Mouse (Mus musculus) gastrocnemius, postnatal 14 days (tissue): ENCODE data around the gene Rnf157. TPM values are rescaled to one million over a fixed set of nuclear protein-coding genes. Genes with fewer than 3 reads are reported as not detected.
"Not testable (repeated sequence)": the region's sequence is repeated elsewhere in the genome, so short reads cannot be mapped to it uniquely, and the experiment has no call there.

Experiments used
- DNase-seq: peaks from one replicate; pipeline ENCODE4 v3.0.0; 2021; ENCODE audit warnings: mixed read lengths
- intact Hi-C: fragments of 180-260 bp; cut with DNase I; formaldehyde crosslinking; loops from one replicate; pipeline ENCODE4 v1.15.1; 2025; ENCODE audit warnings: low total_unique reads
- total RNA-seq, 2 experiments: library from RNA; stranded (reverse); gene quantifications; 2 replicates each; pipeline ENCODE4 v1.2.3; 2021

Gene Rnf157
- total RNA-seq, 2 experiments from 2014 or later: 38.3 to 48.7 TPM

DNA sequence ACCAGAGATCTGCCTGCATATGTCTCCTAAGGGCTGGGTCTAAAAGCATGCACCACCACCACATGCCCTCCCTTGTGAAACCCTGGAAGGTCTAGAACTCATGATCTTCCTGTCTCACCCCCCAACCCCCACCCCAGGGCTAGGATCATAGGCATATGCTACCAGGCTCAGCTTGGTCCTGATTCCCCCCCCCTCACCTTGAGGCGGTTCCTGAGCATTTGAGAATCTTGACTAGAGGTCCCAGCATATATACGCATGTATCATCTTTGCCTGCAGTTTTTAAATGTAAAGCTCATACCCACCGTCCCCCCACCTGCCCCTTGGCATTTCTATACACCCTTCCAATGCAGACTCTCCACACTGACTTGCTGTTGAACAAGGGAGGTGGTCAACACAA, 15.9 kb downstream of the Rnf157 start:
- intact Hi-C loops: no loop called here
- DNase-seq: no peak

DNA sequence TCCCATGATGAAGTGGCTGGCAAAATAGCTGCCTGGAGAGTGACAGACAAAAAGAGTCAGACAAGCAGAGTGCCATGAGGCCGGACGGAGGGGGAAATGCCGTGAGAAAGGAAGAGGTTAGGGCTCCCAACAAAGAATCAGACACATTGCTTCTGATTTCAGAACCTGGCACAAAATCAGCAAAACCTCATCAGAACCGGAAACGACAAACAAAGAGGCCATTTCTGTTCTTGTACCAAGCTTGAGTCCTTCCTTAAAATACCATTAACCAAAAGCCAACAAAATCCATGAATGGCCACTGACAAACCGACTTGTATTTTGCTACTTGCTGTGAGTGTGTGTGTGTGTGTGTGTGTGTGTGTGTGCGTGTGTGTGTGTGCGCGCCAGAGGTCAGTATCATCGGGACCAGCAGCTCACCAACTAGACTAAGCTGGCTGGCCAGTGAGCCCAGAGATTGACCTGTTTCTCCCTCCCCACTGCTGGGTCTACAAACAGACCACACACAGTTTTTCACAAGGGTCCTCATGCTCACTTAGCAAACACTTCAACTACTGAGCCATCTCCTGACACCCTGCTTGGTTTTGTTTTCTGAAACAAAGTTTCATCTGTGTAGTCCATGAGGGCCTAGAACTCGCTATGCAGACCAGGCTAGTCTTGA, 16.4 kb downstream of the Rnf157 start:
- DNase-seq: no peak
- intact Hi-C loops: no loop called here

DNA sequence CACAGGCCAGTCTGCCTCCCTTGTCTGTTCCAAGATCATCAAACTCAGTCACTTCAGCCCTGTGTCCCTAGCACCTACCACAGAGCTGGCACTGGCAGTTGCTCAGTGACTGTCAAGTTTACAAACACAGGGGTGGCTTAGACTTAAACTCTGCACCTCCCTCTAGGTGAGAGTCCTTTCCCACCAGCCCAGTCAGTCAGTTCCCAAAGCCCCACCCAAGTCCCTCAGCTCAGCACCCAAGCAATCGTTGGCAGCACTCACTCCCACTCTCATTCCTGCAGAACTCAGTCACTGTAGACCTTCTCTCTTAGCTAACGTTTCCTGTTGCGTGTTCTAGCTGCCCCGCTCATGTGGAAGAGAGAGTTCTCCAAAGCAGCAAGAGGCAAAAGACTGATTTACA, 18.1 kb downstream of the Rnf157 start:
- intact Hi-C loops: no loop called here

DNA sequence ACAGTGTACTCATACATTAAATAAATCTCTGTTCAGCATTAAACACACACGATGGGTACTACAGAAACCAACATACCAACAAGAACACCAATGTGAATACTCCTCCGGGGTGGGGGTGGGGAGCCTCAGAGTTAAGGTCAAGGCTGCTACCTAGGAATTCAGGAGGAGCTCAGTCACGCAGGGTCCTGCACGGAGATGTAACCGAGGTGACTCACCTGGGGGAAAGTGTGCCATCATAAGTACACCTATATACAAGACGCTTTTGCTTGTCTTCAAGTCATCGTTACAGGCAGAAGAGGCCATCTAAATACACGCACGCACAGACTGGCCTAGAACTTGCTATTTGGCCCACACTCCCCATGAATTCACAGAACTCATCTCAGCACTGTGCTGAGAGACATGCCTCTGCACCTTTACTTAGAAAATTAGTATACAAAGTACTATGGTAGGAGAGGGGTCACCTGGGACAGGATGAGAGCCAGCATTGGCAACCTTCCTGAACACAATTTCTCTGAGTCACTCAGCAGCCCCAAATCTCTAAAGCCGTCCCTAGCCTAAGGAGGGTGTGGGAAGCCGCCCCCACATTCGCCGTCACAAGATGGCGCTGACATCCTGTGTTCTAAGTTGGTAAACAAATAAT, 23.9 kb downstream of the Rnf157 start:
- intact Hi-C loops: no loop called here
- no peak for DNase-seq

More for the DNA sequence above, 18.1 kb downstream of the Rnf157 start:
- DNase-seq: no peak

DNA sequence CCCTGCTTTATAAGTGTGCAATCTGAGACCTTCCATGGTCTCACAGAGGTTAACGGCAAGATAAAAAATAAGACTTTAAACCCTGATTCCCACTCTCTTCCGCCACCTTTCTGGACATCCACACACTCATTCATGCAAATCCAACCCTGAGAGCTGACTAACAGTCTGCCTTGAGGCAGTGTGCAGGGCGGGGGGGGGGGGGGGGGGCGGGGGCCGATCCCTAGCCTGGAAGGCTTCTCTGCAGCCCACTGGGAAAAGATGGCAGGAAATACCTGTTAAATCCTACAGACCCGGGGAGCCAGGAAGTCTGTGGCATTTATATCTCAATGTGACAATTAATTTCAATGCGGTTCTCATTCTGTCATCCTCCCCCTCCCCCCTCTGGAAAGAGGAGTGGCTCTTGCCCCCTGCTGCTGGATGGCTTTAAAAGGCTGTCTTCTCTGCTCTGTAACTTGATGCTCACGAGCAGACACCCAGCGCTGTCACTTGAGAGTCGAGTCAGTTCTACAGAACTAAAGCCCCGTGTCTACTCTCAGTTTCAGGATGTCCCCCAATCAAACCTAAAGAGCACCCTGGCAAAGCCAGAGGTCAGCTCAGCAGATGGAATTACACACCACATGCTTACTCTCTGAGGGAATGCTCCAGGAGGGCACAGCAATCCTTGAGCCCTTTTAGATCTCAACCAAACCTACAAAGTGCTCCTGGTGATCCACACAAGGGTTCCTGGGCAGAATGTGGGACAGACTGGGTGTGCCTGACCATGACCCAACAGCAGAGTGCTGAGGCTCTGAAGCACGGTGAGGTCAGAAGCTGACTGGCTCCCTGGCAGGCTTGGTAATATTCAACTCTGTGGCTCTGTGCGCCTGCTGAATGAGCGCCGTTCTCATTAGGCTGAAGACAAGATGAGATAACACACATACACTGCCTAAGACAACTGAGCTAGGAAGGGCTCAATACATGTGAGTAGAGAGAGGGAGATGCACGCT, 25.5 kb downstream of the Rnf157 start:
- intact Hi-C loops: no loop called here
- DNase-seq: peak; percentile 37

DNA sequence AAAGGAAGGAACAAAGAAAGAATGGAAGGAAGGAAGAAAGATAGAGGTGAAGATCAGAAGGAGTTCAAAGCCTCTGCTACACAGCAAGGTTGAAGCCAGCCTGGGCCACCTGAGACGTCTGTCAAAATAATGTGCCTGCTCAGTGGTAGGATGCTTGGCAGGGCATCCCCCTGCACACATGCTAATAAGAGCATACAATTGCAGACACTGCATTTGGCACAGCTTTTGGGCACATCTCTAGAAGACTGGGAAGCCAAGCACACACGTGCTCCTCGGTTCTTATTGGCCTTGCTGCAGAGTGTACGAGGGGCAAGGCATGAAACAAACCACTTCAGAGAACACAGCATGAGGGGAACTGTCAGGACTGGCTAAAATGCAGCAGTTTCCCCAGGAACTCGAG, 26.8 kb downstream of the Rnf157 start:
- intact Hi-C loops: no loop called here
- peak; percentile 36 for DNase-seq

DNA sequence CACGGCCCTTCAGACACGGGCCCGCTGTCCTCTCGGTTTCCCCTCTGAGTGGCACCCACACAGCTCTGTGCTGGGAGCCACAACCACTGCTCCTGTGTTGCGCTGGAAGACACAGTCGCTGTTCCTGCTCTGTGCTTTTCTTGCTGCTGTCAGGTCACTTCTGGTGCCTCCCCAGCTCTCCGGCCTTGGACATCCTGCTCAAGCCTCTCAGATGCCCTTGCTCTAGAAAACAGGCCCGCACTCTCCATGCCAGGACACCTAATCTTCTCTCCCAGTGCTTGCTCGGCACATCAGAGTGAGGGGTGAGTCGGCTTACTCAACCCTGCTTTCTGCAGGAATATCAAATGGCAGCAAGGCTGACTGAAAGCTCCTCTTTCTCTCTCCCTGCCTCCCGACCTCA, 28.7 kb downstream of the Rnf157 start:
- DNase-seq: peak; percentile 29
- intact Hi-C loops: no loop called here

DNA sequence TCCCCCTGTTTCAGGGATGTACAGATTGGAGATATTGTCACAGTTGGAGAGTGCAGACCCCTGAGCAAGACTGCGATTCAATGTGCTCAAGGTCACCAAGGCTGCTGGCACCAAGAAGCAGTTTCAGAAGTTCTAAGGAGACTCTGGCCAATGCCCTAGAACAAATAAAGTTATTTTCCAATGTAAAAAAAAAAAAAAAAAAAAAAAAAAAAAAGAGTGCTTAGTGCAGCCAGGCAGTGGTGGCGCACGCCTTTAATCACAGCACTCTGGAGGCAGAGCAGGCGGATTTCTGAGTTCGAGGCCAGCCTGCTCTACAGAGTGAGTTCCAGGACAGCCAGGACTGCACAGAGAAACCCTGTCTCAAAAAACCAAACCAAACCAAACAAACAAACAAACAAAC, 29.8 kb downstream of the Rnf157 start:
- DNase-seq, intact Hi-C loops: not testable (repeated sequence)

DNA sequence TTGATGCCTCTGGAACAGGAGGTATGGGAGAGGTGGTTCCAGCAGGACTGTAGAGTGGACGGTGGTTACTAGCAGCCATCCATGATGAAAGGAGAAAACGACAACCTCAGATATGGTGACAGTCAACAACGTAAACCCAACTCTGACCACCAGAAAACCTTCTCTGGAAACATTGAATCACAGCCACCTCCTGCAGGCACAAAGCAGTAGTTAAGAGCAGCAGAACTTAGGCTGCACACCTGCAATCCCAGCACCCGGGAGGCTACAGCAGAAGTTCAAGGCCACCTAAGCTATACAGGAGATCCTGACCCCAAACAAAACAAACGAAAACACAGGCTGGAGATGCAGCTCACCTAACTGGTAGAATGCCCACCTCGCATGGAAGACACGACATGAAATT, 32.1 kb downstream of the Rnf157 start:
- intact Hi-C loops: no loop called here
- no peak for DNase-seq

DNA sequence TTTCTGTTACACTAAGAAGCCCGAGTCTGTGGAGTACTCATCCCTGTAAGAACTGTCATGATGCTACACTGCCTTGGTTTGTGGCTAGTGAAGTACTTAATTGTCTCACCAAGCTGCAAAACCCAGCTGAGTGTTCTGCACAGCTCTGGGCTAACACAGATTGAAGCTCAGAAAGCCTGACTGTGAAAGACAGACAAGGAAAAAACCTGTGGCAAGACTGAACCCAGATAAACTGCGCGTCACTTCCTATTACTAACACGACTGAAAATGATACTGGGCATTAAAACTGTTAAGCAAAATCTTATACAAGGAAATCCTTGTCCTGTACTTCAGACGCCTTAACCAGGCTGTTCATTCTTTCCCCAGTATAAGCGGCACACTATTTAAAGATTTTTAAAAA, 33.3 kb downstream of the Rnf157 start:
- DNase-seq: no peak

DNA sequence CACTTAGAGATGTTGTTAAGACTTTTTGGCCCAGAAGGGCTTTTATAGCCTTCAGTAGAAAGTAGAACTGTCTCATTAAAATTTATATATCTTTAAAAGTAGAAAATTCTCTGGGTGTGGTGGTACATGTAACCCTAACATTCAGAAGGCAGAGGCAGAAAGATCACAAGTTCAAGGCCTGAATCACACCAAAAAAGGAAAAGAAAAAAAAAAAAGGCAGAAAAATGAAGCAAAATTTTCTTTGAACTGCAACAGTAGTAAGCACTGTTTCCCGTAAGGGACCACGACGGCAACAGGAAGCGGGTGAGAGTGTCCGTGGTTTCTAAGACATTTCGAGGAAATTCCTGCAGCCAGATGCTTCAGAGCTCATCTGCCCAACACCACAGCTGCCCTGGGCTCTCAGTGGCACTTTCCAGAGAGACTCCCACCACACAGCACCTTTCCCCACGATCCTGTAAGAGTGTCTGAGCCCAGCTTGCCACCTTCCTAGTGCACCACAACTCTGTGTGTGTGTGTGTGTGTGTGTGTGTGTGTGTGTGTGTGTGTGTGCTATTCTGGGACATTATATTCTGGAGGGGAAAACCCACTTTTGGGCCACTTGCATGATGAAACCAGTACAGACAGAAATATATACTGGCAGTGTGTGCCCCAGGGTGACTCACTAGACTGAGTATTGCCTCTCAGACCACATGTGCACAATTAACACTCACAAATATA, 35.7 kb downstream of the Rnf157 start:
- DNase-seq: no peak
- intact Hi-C loops: no loop called here

More for the DNA sequence above, 33.3 kb downstream of the Rnf157 start:
- intact Hi-C loops: no loop called here

DNA sequence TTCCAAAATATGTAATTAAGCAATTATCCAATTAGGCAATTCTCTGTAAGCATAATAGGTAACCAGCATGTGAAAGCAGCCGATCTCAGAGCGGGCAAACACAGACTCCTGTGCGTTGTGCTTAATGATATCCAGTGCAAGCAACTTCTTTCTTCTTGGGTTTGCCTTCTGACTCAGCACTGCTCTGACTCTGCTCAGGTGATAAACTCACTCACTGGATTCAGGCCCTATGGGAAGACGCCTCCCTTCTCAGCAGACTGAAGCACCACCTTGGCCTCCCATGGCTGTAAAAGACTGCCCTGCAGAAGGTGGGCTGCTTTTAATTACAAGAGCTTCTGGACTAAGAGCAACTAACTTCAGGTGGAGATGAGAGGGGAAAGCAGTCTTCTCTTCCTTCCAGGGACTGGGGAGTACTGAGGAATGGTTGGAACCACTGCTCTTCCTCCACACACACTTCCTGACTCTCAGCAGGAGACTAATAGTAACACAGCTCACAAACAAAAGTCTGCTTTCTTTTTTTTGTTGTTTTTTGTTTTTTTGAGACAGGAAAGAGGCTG, 40.9 kb downstream of the Rnf157 start:
- no peak for DNase-seq
- intact Hi-C loops: loop anchor here (5.0 kb wide), 1 partner anchor 45 kb away; no protein-coding TSS in a partner anchor

DNA sequence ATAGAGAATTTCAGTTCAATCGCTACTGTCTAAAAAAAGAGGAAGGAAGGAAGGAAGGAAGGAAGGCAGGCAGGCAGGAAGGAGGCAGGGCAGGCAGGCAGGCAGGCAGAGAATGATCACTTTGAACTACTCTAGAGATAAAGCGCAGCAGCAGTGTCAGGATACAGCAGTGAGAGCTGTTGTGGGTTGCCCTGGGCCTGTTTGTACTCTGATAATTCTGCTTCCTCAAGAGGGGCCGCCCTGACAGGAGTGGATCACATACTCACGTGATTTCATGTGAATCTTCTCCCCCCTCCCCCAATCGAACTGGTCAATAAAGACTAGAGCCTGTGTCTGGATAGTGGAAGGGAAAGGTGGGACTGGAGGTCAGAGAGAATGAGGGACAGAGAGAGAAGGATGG, 43.2 kb downstream of the Rnf157 start:
- intact Hi-C loops: loop anchor here (5.0 kb wide), 1 partner anchor 42 kb away; no protein-coding TSS in a partner anchor
- no peak for DNase-seq

DNA sequence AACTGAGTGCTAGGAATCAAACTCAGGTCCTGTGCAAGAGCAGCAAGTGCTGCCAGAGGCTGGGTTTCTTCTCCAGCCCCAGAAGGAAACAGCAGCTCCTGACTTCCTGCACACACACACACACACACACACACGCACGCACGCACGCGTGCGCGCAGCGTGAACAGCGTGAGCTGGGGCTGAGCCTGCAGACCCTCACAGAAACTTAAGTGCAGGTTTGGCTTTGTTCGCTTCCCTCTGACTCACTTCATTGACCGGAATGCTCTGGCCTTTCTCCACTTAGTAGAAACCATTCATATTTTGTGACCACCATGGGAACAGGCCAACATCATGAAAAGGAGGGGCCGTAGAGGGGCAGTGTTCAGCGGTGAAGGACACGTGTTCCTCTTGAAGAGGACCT, 43.8 kb downstream of the Rnf157 start:
- DNase-seq: no peak
- intact Hi-C loops: no loop called here

DNA sequence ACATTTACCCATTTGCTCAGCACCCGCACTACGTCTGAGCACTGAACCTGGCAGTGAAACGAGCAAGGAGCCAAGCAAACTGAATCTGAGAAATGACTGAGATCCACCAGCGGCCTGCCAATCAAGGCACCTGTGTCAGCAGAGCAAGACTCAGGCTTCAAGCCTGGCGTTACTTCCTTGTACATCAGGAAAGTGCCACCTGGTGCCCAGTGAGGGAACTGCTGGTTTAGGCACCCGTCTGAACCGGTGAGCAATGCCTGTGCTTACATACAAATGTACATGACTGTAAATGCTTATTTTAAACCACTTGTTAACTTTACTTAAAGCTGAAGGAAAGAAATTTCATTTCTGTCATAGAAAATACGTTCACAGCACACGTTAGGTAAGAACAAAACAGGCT, 44.7 kb downstream of the Rnf157 start:
- peak; percentile 81 for DNase-seq
- intact Hi-C loops: no loop called here

DNA sequence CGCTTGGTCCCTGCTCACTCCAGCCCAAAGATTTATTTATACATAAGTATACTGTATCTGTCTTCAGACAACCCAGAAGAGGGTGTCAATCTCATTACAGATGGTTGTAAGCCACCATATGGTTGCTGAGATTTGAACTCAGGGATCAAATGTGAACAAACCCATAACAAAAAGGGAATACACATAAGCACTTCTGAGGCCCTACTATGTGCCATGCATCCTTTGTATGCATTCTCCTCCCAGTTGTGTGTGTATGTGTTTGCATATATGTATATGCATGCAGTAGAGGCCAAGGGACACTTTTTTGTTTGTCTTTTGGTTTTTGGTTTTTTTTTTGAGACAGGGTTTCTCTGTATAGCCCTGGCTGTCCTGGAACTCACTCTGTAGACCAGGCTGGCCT, 46.2 kb downstream of the Rnf157 start:
- intact Hi-C loops: no loop called here
- DNase-seq: no peak

DNA sequence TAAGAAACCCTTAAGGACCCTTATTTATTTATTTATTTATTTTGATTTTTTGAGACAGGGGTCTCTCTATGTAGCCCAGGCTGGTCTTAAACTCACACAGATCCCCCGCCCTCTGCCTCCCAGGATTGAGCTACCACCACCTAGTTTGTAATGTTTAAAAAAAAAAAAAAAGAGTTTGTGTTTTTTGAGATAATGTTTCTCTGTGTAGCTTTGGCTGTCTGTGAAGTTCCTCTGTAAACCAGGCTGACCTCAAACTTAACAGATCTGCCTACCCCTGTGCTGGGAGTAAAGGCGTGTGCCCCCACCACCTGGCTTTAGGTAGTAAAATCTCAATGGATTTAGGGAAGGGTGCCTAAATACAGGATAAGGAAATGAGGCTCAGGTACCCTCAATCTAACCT, 46.7 kb downstream of the Rnf157 start:
- intact Hi-C loops: no loop called here
- DNase-seq: no peak

DNA sequence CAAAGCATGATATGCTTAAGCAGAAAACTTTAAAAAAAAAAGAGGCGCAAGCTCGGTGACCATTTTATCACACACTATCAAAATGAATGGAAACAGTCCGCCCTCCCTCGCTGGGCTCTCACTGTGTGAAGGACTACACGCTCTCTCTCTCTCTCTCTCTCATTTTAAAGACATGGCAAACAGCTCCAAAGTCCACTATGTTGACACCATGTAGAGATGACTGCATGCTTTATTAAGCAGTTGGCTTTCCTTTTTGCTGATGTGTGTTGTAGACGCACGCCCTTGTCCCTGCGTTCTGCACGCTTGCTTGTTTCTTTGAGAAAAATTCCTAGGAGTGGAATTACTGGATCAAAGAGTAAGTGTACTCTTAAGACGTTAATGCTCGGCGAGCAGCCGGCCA, 47.4 kb downstream of the Rnf157 start:
- DNase-seq: no peak
- intact Hi-C loops: no loop called here

DNA sequence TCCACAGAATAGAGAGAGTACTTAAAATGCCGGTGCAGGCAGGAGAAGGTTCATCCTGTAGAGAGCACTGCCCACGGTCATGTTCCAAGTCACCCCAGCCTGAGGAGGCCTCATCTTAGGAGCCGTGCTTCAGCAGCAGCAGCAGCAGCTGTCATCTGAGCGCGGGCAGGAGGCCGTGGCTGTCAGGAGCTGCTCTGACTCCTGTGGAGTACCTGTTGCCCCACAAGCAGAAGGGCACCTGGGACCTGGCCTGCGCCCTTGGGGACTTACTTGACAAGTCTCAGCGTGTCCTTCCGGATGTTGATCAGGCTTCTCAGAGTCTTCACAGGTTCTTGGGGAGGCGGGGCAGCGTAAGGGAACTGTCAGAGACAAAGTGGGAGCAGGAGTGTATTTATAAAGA, 50.8 kb downstream of the Rnf157 start:
- intact Hi-C loops: no loop called here
- no peak for DNase-seq
